Mouse (Mus musculus) spleen, postnatal 36 days (tissue): ENCODE data around the gene Pcbp4.

Experiments
- DNase-seq, 2 experiments: peaks; one replicate each; pipeline ENCODE4 v3.0.0; 2022; ENCODE audit warnings: low spot score in 2 of 2, mixed read lengths in 1 of 2

Pcbp4 gene

GRCm38 (mm10) chr9:106464751-106465541 is 11.9 kb downstream of the Pcbp4 start:
- no peak for DNase-seq

- DNase-seq = no peak
Observed at GRCm38 (mm10) chr9:106465571-106466200, 12.6 kb downstream of the Pcbp4 start, which contains the start of gene Gpr62. TSS of gene Gpr62 (minus strand) at chr9:106465938.

GRCm38 (mm10) chr9:106466721-106467120 is 13.6 kb downstream of the Pcbp4 start:
- no peak for DNase-seq

- no peak for DNase-seq
Observed at GRCm38 (mm10) chr9:106467746-106468145, 14.7 kb downstream of the Pcbp4 start.

- no peak for DNase-seq
Observed at GRCm38 (mm10) chr9:106469317-106469716, 16.2 kb downstream of the Pcbp4 start.

GRCm38 (mm10) chr9:106469776-106470175 is 16.7 kb downstream of the Pcbp4 start:
- no peak for DNase-seq

- DNase-seq = no peak
Observed at GRCm38 (mm10) chr9:106470991-106471750, 18.1 kb downstream of the Pcbp4 start.

- DNase-seq = no peak
Observed at GRCm38 (mm10) chr9:106471892-106472291, 18.8 kb downstream of the Pcbp4 start.

GRCm38 (mm10) chr9:106472321-106472720 is 19.2 kb downstream of the Pcbp4 start:
- no peak for DNase-seq

- DNase-seq = no peak
Observed at GRCm38 (mm10) chr9:106473081-106473752, 20.1 kb downstream of the Pcbp4 start.

- no peak for DNase-seq
Observed at GRCm38 (mm10) chr9:106473753-106474105, 20.6 kb downstream of the Pcbp4 start.

- DNase-seq = peak; percentile 51 to 62
Observed at GRCm38 (mm10) chr9:106474456-106474855, 21.4 kb downstream of the Pcbp4 start.

- DNase-seq = no peak
Observed at GRCm38 (mm10) chr9:106475046-106475445, 22.0 kb downstream of the Pcbp4 start.

GRCm38 (mm10) chr9:106475663-106476001 is 22.5 kb downstream of the Pcbp4 start, which contains the start of gene Rrp9:
TSS of gene Rrp9 (plus strand) at chr9:106475963.
- DNase-seq = no peak

GRCm38 (mm10) chr9:106476002-106476923 is 23.2 kb downstream of the Pcbp4 start:
- DNase-seq = peak; percentile 82

- DNase-seq = peak; percentile 99 to 100
Observed at GRCm38 (mm10) chr9:106476924-106477484, 23.9 kb downstream of the Pcbp4 start, which contains the start of gene Parp3. TSS of gene Parp3 (minus strand) at chr9:106476949.

- no peak for DNase-seq
Observed at GRCm38 (mm10) chr9:106477649-106478048, 24.6 kb downstream of the Pcbp4 start.

- DNase-seq = no peak
Observed at GRCm38 (mm10) chr9:106478101-106478500, 25.0 kb downstream of the Pcbp4 start.

- DNase-seq = no peak
Observed at GRCm38 (mm10) chr9:106480541-106480940, 27.4 kb downstream of the Pcbp4 start.

GRCm38 (mm10) chr9:106481075-106481474 is 28.0 kb downstream of the Pcbp4 start:
- no peak for DNase-seq
